Mouse (Mus musculus) bone marrow, adult 2 months (tissue): ENCODE results near the gene Gm28035. TPM values are rescaled to one million over a fixed set of nuclear protein-coding genes. Genes with fewer than 3 reads are reported as not detected.
A peak's percentile ranks its signal among the peaks of the same experiment; 100 is the strongest.

ENCODE experiments used
- H3K27ac ChIP-seq: fragments of 200-500 bp; 2 replicates; pipeline ENCODE4 v1.5.1; 2012; ENCODE audit warnings: low read depth, mild to moderate bottlenecking, control low read depth, inconsistent platforms, low read length; ENCODE audit not compliant: control insufficient read depth, poor library complexity, insufficient read depth
- H3K4me1 ChIP-seq: fragments of 200-500 bp; 2 replicates; pipeline ENCODE4 v1.6.1; 2011; ENCODE audit warnings: low read length; ENCODE audit not compliant: control insufficient read depth, insufficient read depth
- H3K4me3 ChIP-seq: fragments of 200-500 bp; replicated peaks from 2 replicates; pipeline ENCODE3; 2011; ENCODE audit warnings: mild to moderate bottlenecking, low read depth, low read length, control low read depth; ENCODE audit not compliant: control insufficient read depth
- CTCF ChIP-seq: fragments of 200-500 bp; IDR thresholded peaks from 2 replicates; pipeline ENCODE4 v1.5.1; 2011; ENCODE audit warnings: low read length, control low read depth; ENCODE audit not compliant: control insufficient read depth, insufficient read depth
- POLR2A ChIP-seq: fragments of 200-500 bp; IDR thresholded peaks from 2 replicates; pipeline ENCODE4 v1.6.1; 2011; ENCODE audit warnings: low read depth, mild to moderate bottlenecking, control low read depth, low read length, borderline replicate concordance; ENCODE audit not compliant: control insufficient read depth
- WGBS: fragments of 180-500 bp; shearing (Covaris S2); methylation state at CpG from one replicate; pipeline ENCODE4 v1.1.7; 2018; 5-methylcytosine and 5-hydroxymethylcytosine counted together
- polyA plus RNA-seq: library from polyadenylated mRNA; stranded (reverse); fragments of >200 nt; gene quantifications from 2 replicates; pipeline ENCODE4 v1.2.4, GENCODE M21; 2011; ENCODE audit warnings: low replicate concordance; ENCODE audit not compliant: missing spikeins, insufficient read depth, insufficient read length

The Gm28035 gene
- polyA plus RNA-seq, 1 experiment: 2.5 TPM

DNA sequence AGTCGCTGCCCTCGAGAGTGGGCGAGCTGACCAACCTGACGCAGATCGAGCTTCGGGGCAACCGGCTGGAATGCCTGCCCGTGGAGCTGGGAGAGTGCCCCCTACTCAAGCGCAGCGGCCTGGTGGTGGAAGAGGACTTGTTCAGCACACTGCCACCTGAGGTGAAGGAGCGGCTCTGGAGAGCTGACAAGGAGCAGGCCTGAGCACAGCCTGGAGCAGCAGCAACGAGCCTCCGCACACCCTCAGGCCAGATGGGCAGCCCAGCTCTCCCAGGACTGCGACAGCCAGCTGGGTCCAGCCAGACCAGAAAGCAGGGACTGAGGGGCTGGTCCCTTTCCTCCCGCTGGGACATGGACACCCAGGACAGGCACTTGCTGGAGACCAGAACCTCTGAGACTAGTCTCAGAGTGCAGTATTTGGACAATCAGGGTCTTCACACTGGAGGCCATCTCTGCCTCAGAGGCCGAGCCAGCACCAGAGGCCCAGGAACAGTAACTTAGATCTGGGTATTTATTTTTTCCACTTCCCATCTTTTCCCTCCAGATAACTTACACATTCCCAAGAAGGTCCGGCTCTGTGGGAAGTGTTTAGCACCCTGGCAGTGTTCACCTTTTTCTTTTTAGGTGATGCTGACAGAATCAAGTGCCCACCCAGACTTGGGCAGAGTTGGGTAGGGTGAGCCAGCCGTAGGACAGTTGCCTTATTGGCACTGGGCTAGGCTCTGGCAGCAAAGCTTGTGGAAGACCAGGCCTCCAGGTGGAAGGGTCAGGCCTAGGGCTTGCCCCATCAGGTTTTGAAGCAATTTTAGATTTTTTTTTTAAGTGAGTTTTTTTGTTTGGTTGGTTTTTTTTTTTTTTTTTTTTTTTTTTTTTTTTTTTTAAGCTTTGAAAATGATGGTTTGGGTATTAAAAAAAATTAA, 21.8 kb downstream of the Gm28035 start:
- H3K4me3 ChIP-seq: no peak overlapping the region
- peaks cover 4% of the 10 kb centered on the region for H3K4me1 ChIP-seq
- no peak overlapping the region for H3K27ac ChIP-seq
- TF ChIP-seq POLR2A (no peak), CTCF (no peak)
- 92% methylated on average over 18 of the region's 18 CpGs for WGBS

DNA sequence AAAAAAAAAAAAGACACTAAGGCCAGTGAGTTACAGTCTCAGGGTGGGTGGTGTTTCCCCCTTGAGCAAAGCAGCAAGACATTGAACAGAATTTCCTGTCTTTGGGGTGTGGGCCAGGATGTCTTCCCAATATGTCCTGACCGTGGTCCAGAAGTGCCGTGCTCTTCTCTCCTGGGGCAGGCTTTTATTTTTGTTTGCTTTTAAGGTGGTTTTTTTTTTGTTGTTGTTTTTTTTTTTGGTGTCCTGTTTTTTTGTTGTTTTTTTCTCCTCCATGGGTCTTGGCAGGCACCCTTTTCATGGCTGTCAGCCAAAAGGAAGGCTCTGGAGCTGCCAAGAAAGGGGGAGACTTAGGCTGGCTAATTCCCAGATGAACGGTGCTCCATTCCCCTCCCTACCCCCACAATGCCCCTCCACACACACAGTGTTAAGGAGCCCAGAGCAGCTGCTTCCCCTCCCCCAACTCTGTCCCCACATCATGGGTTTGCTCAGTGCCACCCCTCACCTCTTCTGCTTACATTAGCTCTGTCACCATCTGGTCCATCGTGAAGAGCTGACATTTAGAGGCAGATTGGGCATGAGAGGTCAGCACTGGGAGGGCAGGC, 22.6 kb downstream of the Gm28035 start:
- WGBS: 80% methylated on average over 4 of the region's 4 CpGs
- Histone ChIP-seq H3K4me3 (no peak overlapping the region), H3K27ac (no peak overlapping the region), H3K4me1 (peaks cover 4% of the 10 kb centered on the region)
- no peak for TF ChIP-seq CTCF

DNA sequence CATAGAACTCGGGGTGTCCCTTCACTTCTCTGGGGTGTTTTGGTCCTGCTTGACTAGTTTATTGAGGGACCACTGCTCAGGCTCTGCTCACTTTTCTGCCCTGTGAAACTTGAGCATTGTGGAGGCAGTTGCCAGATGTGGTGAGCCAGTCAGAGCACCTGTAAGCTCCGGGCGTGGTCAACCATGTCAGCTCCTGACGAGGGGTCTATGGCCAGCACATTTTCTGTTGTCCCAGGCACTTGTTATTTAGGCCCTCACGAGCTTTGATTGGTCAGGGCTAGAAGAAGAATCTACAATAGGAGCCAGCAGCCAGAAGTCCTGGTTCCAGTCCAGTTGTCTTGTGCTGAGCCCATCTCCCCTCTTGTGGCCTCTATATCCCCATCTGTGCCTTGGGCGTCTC, 23.4 kb downstream of the Gm28035 start:
- H3K27ac ChIP-seq: no peak overlapping the region
- 85% methylated on average over 6 of the region's 6 CpGs for WGBS
- H3K4me1 ChIP-seq: peaks cover 2% of the 10 kb centered on the region
- TF ChIP-seq CTCF (no peak), POLR2A (no peak)
- no peak overlapping the region for H3K4me3 ChIP-seq

DNA sequence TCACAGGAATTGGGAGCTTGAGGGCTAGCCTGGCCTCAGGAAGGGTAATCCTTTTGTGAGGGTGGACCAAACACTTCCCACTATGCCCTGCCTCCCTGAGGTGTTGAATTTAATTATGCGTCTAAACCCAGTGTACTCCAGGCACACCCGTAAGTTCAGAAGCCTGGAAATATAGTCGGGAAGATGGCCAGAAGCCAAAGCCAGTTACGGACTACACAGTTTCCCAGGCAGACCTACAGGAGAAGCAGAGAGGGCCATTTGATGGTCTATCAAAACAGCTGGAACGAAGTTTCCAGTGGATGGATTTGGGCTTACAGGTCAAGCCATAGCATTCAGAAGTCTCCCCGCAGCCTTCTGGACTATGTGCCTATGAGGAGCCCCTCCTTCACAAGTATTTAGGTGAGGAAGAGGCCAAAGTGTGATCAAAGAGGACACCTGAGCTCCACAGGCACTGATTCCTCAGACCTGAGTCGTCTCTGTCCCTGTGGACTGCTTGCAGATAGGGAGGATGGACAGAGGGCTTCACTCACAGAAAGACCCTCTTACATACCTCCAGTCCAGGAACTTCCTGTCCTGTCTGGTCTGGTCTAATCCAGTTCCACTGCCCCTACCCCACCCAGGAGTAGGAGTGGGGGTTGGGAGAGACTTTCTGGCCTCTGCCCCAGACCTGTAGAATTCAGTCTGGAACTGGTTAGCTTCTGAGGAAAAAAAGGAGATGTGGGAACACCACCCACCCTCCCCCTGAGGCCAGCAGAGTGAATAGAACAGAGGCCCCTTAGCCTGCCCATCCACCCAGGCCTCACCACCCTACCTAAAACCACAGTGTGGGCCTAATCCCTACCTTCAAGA, 24.5 kb downstream of the Gm28035 start:
- TF ChIP-seq CTCF (no peak), POLR2A (no peak)
- 88% methylated on average over 7 of the region's 7 CpGs for WGBS
- H3K4me3 ChIP-seq: no peak overlapping the region
- H3K27ac ChIP-seq: no peak overlapping the region
- H3K4me1 ChIP-seq: no peaks in the 10 kb centered on the region; the same call in 1 of the 2 replicates

DNA sequence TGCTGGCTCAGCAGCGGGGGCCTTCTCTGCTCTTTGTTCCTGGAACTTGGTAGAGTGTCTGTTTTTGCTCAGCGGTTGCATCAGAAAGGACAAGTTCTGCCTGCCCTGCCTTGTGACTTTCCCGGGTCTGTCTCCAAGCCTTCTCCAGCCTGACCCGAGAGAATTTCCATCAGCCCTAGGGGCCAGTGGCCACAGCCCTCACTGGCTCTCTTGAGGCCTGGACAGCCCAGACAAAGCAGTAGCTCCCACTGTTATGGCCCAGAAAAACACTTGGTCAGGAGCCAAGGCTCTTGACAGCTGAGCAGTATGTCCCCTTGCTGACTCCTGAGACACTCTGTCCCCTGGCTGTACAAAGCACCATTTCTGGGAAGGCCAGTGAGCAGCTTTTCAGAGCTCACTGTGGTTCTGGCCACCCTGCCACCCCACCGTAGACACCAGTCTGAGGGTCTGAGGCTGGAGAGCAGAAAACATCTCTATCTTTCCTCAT, 25.4 kb downstream of the Gm28035 start, which contains the start of gene Phyhd1:
Gene Phyhd1 (plus strand): TSS at position 437 of the 487 bp plus-strand sequence.
- Histone ChIP-seq H3K4me3 (no peak within 1 kb of the TSS), H3K4me1 (no peaks in the 10 kb centered on the region; the same call in 1 of the 2 replicates), H3K27ac (peak within 1 kb of the TSS; percentile 19; the same call in 1 of the 2 replicates)
- 68% methylated on average over 5 of the region's 5 CpGs for WGBS
- TF ChIP-seq CTCF (no peak), POLR2A (no peak)

DNA sequence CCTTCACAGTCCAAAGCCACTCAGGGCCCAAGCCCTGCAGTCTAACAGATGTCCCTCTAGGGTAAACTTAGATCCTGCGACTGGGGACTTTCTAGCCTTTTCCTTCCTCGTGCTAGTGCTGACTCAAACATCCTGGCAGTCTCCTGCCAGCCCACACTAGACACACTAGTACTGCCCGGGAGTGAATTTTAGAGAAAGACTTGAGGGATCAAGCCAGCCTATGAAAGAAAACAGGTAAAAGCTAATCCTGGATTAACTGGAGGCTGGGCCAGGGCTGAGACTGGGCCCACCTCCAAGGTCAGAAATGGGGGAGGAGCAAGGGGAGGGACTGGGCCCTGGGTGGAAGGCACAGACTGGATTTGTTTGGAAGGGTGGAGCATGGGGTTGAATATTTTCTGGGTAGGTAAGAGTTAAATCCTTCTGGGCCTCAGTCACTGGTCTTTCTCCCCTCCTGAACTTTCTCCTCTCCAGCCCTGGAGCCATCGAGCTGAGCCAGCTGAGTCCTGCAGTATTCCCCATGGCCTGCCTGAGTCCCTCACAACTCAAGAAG, 26.1 kb downstream of the Gm28035 start:
- WGBS: 44% methylated on average over 4 of the region's 4 CpGs
- Histone ChIP-seq H3K4me3 (no peak overlapping the region), H3K4me1 (no peaks in the 10 kb centered on the region; the same call in 1 of the 2 replicates), H3K27ac (peak overlapping the region; percentile 19; the same call in 1 of the 2 replicates)
- no peak for TF ChIP-seq CTCF
- no peak for TF ChIP-seq POLR2A

DNA sequence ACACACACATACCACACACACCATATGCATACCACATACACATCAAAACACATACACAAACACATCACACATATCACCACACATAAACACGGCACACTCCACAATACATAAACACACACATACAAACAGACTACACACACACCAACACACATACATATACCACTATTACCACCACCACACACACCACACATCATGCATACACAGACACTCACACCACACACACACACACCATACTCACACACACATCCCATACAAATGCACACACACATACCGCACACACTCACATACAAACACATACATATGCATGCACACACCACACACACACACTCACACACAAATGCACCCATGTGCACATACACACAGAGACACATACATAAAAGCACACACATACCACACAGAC, 27.1 kb downstream of the Gm28035 start:
- 89% methylated on average over 2 of the region's 2 CpGs for WGBS
- Histone ChIP-seq H3K4me3 (no peak overlapping the region), H3K27ac (no peak overlapping the region), H3K4me1 (no peaks in the 10 kb centered on the region; the same call in 1 of the 2 replicates)
- no peak for TF ChIP-seq CTCF
- no peak for TF ChIP-seq POLR2A

DNA sequence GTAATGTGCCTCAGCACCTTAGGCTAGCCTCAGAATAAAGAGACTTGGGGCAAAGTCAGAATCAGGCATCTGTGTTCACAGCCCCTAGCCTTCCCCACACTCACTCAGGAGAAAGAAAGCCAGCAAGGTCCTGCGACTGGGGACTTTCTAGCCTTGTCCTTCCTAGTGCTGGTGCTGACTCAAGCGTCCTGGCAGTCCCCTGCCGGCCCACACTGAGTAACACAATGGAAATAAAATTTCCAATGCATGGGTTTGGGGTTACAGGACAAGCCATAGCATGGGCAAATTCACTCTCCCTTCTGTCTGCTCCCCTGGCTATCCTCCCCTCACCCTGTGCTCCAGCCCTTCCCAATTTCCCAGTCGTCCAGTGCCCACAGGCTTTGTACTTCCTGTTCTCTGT, 28.0 kb downstream of the Gm28035 start:
- H3K4me3 ChIP-seq: no peak overlapping the region
- TF ChIP-seq CTCF (no peak), POLR2A (no peak)

More for the DNA sequence above, 28.0 kb downstream of the Gm28035 start:
- 71% methylated on average over 4 of the region's 4 CpGs for WGBS
- no peak overlapping the region for H3K27ac ChIP-seq
- H3K4me1 ChIP-seq: no peaks in the 10 kb centered on the region; the same call in 1 of the 2 replicates
